Mouse (Mus musculus) lung, adult 2 months (tissue): Measurements from ENCODE around the gene Eid3. TPM values are rescaled to one million over a fixed set of nuclear protein-coding genes. Genes with fewer than 3 reads are reported as not detected.
A peak's percentile ranks its signal among the peaks of the same experiment; 100 is the strongest.

Experiments used
- DNase-seq: peaks from one replicate; pipeline ENCODE4 v3.0.0; 2022
- H3K4me1 ChIP-seq: fragments of 200-500 bp; 2 replicates; pipeline ENCODE4 v1.6.1; 2011; ENCODE audit warnings: low read length; ENCODE audit not compliant: control insufficient read depth, insufficient read depth
- H3K4me3 ChIP-seq: fragments of 200-500 bp; replicated peaks from 2 replicates; pipeline ENCODE3; 2011; ENCODE audit warnings: low read depth, mild to moderate bottlenecking, control low read depth, low read length; ENCODE audit errors: extremely low read depth
- CTCF ChIP-seq: fragments of 200-500 bp; IDR thresholded peaks from 2 replicates; pipeline ENCODE4 v1.5.1; 2011; ENCODE audit warnings: mild to moderate bottlenecking, low read length, control low read depth; ENCODE audit not compliant: insufficient read depth
- POLR2A ChIP-seq: fragments of 200-500 bp; IDR thresholded peaks from 2 replicates; pipeline ENCODE4 v1.6.1; 2011; ENCODE audit warnings: low read depth, mild to moderate bottlenecking, control low read depth, low read length, borderline replicate concordance; ENCODE audit errors: extremely low read depth
- WGBS: fragments of 180-500 bp; shearing (Covaris S2); methylation state at CpG from one replicate; pipeline ENCODE4 v1.1.7; 2018; 5-methylcytosine and 5-hydroxymethylcytosine counted together
- polyA plus RNA-seq: library from polyadenylated mRNA; depleted of rRNA; stranded (reverse); fragments of >200 nt; gene quantifications from 2 replicates; pipeline ENCODE4 v1.2.3, GENCODE M21; 2012; rRNA removed

Eid3 gene
- polyA plus RNA-seq, 1 experiment, result 0.37 TPM

DNA sequence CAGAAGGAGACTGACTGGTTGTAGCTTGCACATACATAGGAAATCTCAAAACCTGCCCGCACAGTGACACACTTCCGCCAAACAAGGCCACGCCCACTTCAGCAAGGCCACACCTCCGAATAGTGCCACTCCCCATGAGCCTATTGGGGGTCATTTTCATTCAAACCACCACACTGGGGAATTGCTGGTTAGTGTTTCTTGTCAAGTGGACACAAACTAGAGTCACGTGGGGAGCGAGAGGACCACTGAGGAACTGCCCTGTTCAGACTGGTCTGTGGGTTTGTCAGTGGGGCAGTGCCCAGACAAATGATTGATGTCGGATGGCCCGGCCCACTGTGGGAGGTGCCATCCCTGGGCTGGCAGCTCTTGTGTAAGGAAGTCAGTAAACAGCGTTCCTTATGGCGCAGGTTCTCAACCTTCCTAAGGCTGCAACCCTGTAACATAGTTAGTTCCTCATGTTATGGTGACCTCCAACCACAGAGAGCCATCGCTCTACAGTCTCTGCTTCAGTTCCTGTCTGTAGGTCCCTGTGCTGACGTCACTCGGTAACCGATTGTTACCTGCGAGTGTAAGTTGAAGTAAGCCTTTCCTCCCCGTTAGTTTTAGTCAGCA, 33.5 kb downstream of the Eid3 start:
- WGBS, result 31% methylated on average over 16 of the region's 16 CpGs
- TF ChIP-seq CTCF, result no peak
- peak; percentile 27; the same call in 1 of the 2 replicates for TF ChIP-seq POLR2A
- Histone ChIP-seq H3K4me3 (peak overlapping the region; percentile 35), H3K4me1 (no peaks in the 10 kb centered on the region)
- DNase-seq, result peak; percentile 48

DNA sequence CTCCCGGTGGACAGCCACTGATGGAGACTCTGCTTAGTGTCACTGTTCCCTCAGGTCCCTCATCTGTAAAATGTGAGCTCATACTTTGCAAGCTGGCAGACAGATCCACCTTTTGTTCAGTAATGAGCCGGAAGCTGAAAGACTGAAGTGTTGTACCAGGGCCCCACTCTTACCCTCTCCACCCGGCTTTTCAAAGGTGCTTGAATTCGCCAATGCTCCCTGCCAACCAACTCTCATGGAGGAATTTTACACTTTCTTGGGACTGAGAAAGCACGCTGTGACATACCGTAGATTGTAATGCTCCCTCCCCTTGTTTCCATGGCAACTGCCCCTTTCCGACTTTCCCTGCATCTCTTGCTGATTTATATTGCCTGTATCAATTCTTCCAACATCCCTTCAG, 34.1 kb downstream of the Eid3 start:
- peak overlapping the region; percentile 35 for H3K4me3 ChIP-seq
- TF ChIP-seq POLR2A (no peak), CTCF (no peak)
- peak; percentile 53 for DNase-seq
- 45% methylated on average over 7 of the region's 7 CpGs for WGBS
- H3K4me1 ChIP-seq, result no peaks in the 10 kb centered on the region

DNA sequence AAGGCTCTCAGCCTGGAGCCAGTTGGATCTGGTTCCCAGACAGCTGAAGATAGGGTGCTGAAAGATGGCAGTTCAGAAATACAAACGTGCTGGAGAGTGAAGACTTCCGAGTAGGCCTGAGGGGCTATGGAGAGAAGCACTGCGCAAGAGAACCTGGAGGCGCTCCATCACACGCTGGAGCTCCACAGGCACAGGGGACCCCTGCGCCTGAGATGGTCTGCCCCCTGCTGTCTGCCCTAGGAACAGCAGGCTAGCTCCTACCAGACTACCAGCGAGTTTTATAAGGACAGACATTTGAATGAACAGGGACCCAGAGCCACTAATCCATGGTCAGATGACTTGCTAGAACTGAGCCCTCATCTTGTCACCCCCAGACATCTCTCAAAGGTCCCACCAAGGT, 35.0 kb downstream of the Eid3 start:
- Histone ChIP-seq H3K4me3 (no peak overlapping the region), H3K4me1 (no peaks in the 10 kb centered on the region)
- peak; percentile 91 for TF ChIP-seq CTCF
- no peak for TF ChIP-seq POLR2A
- WGBS, result 2% methylated on average over 7 of the region's 7 CpGs
- DNase-seq, result peak; percentile 88

DNA sequence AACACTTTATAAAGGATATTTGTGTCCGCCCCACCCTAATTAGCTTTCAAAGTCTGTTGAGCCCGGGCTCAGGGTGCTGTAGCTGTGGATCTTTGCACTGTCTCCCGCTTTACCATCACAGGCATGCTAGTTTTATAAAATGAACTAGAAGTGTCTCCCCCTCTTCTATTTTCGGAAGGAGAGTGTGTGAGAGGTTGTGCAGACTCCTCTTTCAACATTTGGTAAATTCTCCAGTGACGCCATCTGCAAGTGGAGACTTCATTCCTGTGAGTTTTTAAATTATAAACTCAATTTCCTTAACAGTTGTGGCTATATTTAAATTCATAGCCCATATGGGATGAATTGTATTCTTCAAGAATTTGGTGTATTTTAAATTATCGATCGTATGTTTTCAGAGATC, 42.1 kb downstream of the Eid3 start:
- WGBS, result 81% methylated on average over 7 of the region's 7 CpGs
- Histone ChIP-seq H3K4me3 (no peak overlapping the region), H3K4me1 (no peaks in the 10 kb centered on the region)
- no peak for DNase-seq
- TF ChIP-seq POLR2A (no peak), CTCF (no peak)

DNA sequence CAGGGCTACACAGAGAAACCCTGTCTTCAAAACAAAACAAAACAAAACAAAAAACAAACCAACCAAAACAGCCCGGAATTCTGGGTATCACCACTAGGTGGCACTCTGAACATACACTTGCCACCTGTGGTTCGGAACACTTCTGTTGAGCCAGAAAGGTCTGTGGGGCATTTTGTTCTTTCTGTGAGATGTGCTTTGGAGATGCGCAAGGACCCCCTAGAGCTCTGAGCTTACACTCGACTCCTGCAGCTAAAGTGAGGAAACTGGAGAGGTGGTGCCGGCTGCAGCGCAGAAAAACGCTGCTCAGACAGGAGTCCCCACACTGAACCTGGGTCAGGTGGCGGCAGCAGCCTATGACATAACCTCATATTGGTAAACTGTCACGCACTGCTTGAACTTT, 43.0 kb downstream of the Eid3 start:
- peak; percentile 51 for DNase-seq
- WGBS, result 19% methylated on average over 9 of the region's 9 CpGs
- H3K4me1 ChIP-seq, result no peaks in the 10 kb centered on the region
- H3K4me3 ChIP-seq, result no peak overlapping the region
- TF ChIP-seq POLR2A, result no peak
- peak; percentile 49 for TF ChIP-seq CTCF

DNA sequence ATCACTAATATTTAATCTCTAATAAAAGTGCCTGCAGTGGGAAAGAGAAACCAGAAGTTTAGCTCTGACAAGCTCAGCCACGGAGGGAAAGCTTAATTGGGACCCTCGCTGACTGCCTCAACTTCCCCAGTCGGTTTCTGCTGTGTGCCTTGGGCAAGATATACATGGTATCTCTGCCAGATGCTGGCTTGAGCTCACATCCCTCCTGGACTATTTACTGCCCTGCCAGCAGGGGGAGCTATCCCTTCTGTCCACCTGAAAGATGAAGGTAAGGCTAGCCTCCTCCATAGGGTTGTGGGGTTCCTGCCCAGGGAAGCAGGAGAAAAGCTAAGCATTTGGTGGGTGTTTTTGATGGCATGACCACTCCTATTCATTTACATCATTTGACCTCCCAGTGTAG, 43.8 kb downstream of the Eid3 start:
- Histone ChIP-seq H3K4me1 (no peaks in the 10 kb centered on the region), H3K4me3 (no peak overlapping the region)
- TF ChIP-seq CTCF (peak; percentile 47), POLR2A (no peak)
- WGBS, result 65% methylated on average over 3 of the region's 3 CpGs
- DNase-seq, result no peak

DNA sequence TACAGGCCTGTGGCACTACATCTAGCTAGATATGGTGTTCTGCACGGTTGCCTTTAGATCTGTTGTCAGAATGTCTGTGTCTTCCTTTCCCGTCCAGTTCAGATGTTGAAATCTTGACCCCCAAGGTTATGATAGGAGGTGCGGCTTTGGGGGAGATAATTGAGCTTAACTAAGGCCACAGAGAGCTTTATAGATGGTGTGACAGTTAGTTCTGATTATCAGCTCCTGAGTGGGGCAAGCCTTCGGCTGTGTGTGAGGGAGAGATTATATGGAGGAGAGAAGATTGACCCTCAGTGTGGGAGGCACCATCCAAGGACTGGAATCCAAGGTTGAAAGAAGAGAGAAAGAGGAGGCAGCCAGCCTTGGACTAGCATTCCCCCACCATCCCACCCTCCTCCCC, 46.8 kb downstream of the Eid3 start:
- TF ChIP-seq CTCF (no peak), POLR2A (no peak)
- 69% methylated on average over 4 of the region's 4 CpGs for WGBS
- no peaks in the 10 kb centered on the region for H3K4me1 ChIP-seq
- DNase-seq, result no peak
- H3K4me3 ChIP-seq, result no peak overlapping the region

GRCm38 (mm10) chr10:82913772-82914171, 47.3 kb downstream of the Eid3 start:
- DNase-seq, result no peak
- no peak for TF ChIP-seq CTCF
- no peak for TF ChIP-seq POLR2A
- 71% methylated on average over 6 of the region's 6 CpGs for WGBS
- H3K4me1 ChIP-seq, result no peaks in the 10 kb centered on the region
- no peak overlapping the region for H3K4me3 ChIP-seq

Other genes starting within 250 kb of the Eid3 start
- 22.3 and 37.2 TPM in 2 replicates for gene 1190007I07Rik, start 243.4 kb upstream of the Eid3 start, polyA plus RNA-seq
- 13.6 and 20.5 TPM in 2 replicates for gene Tdg, start 236.8 kb upstream of the Eid3 start, polyA plus RNA-seq
- gene Glt8d2, start 176.0 kb upstream of the Eid3 start, polyA plus RNA-seq, result 4.4 and 5.5 TPM in 2 replicates
- 6.9 and 9.3 TPM in 2 replicates for gene Hcfc2, start 170.5 kb upstream of the Eid3 start, polyA plus RNA-seq
- gene Nfyb, start 102.5 kb upstream of the Eid3 start, polyA plus RNA-seq, result 5.6 and 7.1 TPM in 2 replicates
- 25.5 and 35.6 TPM in 2 replicates for gene Txnrd1, start 32.7 kb upstream of the Eid3 start, polyA plus RNA-seq
- gene Chst11, start 118.9 kb downstream of the Eid3 start, polyA plus RNA-seq, result 12.6 and 15.7 TPM in 2 replicates